Mouse (Mus musculus) naive thymus-derived CD4-positive, alpha-beta T cell, adult 2 months (primary cell): ENCODE data around the gene Gp9.
A peak's percentile ranks its signal among the peaks of the same experiment; 100 is the strongest.
"Not testable (repeated sequence)": the region's sequence is repeated elsewhere in the genome, so short reads cannot be mapped to it uniquely, and the experiment has no call there.

Experiments used
- DNase-seq: peaks from one replicate; pipeline ENCODE4 v3.0.0-alpha.2; 2011; ENCODE audit warnings: low read depth

Gene Gp9

DNA sequence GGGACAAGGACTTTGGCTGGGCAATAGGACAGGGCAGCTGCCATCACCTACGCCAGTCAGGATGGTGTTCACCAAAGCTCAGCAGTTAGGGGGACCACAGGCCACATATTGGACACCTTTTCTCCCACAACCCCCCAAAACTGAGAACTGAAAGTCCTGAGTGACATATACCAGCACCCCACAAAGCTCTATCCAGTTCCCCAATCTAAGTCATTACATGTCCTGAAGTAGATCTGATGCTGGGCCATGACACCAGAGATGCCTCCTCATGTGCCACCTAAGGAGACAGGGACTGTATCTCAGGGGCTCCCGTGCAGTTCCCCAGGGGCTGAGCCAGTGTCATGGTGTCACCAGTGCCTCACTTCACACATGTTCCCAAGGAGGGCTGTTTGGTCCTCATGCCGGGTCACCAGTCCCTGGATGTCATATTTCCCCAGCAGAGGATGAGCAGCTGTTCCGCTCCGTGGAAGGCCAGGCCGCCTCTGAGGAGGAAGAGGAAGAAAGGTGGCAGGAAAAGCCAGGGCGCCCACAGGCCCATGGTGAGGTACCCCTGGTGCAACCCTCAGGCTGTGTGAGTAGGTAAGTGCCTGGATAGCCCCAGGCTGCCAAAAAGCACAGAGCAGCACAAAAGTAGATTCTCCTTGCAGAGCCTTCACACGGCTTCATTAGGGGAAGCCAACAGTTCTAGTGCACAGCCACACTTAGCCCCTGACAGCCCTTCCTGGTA, 27.5 kb upstream of the Gp9 start:
- DNase-seq = no peak

DNA sequence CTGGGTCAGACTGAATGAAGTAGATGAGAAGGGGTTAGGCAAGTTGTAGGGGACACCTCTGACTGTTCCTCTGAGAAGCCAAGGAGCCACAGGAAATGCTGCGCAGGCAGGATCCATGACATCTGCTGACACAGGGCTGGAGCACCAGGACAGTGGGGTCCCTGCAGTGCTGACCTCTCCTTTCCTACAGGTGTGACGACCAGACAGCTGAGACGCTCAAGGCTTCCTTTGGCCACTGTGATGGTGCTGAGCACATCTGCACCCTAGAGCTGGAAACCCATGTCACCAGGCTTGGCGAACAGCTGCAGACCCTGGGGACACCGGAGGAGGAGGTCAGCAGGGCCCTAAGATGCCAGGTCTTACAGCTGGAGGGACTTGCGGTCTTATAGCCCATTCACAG, 26.3 kb upstream of the Gp9 start:
- no peak for DNase-seq

DNA sequence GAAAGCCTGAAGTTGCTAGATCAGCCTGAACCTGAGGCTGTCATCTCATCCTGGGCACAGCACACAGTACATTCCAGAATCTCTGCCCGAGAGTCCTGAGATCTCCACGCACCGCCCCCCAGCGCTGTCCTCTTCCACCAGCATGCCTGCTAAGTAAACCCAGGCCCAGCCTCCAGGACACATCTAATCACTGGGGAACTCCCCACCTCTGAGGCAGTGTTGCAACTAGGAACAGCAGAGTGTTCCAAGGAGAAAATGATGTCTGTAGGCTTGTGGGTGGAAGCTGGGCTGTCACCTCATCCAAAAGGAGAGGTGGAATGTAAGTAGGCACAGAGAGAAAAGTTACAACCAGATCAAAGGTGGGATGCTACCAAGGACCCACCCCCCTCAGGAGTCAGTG, 22.7 kb upstream of the Gp9 start:
- no peak for DNase-seq

DNA sequence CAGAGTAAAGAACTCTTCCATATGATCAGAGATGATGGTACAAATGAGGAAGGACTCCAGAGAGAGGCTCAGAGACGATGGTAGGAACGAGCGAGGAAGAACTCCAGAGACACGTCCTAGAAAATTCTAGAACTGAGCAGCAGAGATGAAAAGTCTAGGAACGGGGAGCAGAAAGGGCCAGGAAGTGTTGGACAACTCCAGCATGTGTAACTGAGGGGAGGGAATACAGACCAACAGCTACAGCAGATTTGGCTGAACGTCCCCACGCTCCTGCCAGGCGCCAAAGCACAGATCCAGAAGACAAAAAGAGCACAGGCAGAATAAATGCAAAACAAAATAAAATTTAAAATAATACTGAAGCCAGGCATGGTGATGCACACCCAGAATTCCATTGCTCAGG, 21.0 kb upstream of the Gp9 start:
- DNase-seq = no peak

DNA sequence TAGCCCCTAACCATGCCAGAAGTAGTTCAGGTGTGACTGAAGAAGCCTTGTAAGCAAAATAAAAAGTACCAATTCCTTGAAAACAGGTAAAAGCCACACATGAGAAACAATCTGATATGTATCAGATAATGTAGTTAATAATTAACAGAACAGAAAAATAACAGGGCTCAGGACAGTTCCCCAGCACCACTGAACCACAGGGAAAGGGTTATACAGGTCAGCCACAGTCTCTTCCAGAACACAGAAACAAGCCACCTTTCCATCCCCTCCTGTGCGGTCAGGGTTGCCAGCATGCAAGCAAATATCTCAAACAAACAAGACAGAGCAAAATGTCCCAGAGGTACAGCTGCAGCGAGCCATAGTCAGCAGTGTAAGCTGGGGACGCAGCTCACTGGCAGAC, 18.5 kb upstream of the Gp9 start:
- DNase-seq = no peak

DNA sequence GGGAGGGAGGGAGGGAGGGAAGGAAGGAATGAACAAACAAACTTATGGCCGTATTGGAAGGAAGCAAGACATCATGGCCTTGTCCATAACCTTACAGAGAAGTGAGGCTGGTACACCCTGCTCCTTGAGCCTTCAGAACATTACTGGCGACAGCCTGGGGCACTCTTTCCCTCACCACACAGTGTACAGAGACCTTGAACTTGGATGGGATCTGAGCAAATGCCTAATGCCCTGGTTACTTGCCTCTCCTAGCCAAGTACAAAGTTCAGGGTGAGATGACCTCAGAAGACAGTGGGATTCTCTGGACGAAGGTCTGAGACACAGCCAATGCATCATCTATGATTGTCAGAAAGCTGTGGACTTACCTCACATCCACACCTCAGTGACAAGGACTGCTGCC, 18.0 kb upstream of the Gp9 start:
- DNase-seq = no peak

DNA sequence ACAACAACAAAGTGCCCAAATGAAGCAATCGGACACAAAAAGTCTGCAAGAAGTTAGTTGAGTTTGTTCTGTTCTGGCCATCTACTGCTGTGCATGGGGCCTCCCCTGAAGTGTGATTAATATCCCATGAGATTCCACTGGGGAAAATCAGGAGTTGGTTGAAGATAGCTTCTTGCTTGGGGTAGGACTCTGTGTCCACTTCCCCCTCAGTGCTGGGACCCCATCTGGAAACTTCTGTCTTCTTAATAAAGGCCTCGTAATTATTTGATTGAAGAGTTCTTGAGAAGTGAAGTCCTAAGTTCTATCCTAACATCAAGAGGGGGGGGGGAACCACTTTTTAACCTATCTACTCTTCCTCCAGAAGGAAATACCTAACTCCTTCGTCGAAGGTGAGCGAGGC, 15.7 kb upstream of the Gp9 start:
- no peak for DNase-seq

DNA sequence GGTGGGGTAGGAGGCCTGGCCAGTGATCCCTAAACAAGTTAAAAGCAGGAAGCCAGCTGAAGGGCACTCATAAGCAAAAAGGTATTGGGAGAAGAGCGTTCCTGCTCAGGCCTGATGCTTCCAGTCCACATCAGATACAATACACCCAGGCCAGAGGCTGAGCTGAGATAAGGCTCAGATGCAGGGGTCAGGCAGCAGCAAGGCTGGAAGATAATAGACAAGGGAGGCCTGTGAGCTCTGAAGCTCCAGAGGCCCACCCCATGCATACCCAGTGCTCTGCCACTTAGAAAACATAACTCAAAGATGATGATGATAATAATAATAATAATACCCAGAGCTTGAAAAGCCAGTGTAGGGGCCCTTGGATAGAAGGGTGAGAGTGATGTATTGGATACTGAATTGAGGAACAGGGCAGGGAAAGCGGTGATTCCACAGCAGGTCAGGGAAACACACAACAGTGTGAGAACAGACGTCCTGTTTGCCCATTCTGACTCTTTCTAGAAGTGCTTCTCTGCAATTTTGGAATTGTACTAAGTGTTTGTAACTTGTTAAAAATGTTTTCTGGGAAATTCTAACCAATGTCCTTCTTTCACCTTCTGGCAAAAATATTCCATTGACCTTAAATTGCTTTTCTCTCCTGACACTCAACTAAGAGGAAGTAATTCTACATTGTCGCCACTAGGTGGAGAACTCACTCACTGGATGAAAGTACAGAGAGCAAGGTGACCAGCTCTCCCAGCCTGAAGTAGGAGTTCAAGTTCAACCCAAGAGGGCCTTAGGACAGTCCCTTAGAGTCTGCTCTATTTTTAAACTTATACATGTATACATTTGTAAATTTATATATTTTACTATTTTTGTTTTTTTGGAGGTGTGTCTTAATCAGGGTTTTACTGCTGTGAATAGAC, 14.2 kb upstream of the Gp9 start:
- DNase-seq = peak; percentile 59

DNA sequence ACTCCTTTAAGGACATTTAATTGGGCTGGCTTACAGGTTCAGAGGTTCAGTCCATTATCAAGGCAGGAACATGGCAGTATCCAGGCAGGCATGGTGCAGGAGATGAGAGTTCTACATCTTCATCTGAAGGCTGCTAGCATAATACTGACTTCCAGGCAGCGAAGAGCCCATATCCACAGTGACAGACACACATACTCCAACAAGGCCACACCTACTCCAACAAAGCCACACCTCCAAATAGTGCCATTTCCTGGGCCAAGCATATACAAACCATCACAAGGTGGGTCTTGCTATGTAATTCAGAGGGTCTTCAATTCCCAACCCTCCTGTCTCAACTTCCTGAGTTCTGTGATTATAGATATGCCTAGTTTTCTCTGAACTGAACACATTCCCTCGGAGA, 13.6 kb upstream of the Gp9 start:
- DNase-seq = not testable (repeated sequence)

DNA sequence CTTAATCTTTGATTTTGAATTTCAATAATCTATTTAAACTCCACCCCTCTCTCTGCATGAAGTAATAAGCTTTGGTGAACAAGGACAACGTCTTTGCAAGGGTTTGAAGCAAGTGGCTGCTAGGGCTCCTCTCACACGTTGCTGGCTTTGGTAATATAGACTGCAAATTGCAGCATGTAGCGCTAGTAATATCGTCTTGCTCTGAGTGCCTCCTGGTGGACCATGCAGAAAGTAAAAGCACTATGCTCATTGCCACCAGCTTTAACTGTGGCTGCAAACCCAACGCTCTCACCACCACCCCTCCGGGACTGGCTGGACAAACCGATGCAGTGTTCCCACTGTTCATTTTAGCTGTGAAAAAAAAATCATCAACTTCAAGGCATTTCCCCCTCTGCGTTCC, 7.2 kb upstream of the Gp9 start:
- DNase-seq = peak; percentile 21

DNA sequence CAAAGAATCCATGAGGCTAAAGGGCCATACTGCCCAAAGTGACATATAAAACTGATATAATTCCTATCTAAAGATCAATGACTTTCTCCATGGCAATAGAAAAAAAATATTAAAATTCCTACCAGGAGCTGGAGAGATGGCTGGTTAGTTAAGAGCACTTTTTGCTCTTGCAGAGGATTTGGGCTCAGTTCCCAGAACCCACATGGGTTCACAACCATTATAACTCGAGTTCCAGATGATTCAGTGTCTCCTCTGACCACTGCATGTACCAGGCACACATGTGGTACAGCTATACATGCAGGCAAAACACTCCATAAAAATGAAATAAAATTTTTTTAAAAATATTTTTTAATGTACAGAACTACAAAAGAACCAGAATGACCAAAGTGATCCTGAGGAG, 3.4 kb upstream of the Gp9 start:
- DNase-seq = no peak

DNA sequence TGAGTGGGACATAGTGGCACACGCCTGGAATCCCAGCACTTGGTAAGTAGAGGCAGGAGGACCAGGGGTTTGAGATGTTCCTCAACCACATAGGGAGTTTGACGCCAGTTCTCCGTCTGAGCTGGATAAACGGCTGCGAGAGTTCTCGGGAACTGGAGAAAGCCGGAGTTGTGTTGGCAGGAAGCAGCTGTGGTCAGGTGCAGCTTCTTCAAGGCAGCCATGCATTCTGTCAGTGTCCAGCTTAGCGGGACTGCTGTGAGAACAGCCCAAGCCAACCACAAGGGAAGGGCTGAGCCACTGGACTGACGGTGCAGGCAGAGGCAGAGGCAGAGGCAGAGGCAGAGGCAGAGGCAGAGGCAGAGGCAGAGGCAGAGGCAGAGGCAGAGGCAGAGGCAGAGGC, 3.0 kb upstream of the Gp9 start:
- no peak for DNase-seq

DNA sequence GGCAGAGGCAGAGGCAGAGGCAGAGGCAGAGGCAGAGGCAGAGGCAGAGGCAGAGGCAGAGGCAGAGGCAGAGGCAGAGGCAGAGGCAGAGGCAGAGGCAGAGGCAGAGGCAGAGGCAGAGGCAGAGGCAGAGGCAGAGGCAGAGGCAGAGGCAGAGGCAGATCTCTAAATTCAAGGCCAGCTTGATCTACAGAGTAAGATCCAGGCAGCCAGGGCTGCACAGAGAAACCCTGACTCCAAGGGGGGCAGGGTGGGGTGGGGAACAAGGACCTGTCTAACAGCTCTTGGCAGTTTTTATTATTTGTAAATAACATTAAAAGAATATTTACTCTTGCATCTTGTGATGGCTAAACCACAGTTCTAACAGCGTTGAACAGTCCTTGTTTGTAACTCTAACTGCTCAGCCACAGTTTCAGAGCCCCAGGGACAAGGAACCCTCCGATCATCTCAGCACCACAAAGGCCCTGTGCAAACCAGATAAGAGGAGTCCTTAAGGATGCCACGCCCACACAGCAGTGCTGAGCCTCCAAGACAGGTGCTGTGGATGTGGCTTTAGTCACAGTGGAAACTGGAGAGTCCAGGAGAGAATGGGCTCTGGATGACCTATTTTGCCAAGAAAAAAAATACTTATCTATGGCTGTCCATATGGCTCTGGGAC, 2.2 kb upstream of the Gp9 start:
- no peak for DNase-seq

DNA sequence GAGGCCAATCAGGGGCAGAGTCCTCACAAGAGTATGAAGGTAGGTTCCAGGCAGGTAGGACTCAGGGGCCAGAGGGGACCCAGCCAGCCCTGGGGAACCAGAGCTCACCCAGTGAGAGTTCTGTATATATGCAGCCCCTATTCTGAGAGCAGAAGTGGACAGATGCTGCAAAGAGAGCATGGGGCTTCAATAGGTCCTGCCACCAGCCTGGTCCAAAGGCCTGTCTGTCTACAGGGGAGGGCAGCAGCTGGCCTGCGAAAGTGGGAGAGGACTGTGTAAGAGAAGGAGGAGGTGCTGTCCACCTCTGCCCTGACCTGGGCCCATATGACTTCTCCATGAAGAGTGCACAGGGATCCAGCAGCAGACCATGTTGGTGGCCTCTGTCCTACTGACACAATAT, 1.2 kb upstream of the Gp9 start:
- DNase-seq = no peak

DNA sequence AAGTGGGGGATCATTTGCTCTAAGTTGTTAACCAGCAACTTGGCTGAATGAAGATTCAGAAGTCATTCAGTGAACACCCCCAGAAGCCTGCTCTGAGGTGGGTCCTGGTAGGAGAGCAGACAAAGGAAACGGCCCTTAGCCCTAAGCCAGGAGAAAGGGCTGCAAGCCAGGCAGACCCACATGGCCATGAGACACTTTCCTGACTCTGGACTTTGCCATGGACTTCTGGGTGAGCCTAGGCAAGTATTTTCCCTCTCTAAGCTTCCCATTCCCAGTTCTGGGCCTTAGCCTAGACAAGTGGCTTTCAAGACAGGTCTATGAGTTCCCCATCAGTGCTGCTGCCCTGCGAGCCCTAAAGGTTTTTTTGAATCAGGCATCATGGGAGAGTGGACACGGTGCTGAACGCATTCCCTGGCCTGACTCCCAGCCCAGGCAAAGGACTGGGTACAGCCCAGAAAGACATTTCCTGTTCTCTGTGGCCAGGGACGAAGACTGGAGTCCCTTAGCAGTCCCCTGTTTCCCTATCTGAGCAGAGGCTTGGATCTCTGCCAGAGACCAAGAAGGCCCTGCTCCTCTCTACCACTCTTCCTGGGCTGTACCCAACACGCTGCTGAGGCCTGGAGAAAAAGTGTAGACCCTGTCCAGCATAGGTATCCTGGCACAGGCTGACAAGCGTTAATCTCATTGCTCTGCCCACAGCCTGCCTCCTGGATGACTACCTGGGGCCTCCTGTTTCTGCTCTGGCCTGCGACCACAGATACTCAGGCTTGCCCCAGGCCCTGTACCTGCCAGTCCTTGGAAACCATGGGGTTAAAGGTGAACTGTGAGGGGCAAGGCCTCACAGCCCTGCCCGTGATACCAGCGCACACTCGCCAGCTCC, 662 bp downstream of the Gp9 start:
- no peak for DNase-seq

DNA sequence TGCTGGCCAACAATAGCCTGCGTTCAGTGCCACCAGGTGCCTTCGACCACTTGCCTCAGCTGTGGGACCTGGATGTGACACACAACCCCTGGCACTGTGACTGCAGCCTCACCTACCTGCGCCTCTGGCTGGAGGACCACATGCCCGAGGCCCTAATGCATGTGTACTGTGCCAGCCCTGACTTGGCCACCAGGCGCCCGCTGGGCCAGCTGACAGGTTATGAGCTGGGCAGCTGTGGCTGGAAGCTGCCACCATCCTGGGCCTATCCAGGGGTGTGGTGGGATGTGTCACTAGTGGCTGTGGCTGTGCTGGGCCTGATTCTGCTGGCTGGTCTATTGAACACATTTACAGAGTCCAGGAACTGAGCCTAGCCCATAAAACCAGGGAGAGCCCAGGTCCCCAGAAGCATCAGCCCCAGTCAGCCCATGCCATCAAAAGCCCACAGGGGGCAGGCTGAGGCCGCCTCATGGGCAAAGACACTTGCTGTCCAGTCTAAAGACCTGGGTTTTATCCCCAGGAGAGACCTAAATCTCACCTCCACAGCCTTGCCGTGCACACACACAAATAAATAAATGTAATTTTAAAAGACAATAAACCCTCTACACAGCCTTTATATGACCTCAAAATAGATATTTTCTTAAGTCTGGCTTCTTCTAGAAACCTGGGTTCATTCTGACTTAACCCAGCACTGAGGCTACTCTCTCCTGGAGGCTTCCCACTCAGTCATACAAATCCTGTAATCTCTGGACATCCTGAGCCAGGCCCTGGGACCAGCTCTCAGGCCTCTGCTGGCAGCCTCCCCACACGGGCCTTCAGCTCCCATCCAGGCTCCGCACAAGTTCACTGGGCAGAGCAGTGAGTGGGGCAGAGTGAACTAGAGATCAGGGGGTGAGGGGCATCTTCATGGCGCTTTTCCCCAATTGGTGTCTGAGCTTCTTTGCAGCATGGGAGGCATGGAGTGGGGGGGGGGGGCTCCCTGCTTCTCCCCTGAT, 1.6 kb downstream of the Gp9 start:
- no peak for DNase-seq

DNA sequence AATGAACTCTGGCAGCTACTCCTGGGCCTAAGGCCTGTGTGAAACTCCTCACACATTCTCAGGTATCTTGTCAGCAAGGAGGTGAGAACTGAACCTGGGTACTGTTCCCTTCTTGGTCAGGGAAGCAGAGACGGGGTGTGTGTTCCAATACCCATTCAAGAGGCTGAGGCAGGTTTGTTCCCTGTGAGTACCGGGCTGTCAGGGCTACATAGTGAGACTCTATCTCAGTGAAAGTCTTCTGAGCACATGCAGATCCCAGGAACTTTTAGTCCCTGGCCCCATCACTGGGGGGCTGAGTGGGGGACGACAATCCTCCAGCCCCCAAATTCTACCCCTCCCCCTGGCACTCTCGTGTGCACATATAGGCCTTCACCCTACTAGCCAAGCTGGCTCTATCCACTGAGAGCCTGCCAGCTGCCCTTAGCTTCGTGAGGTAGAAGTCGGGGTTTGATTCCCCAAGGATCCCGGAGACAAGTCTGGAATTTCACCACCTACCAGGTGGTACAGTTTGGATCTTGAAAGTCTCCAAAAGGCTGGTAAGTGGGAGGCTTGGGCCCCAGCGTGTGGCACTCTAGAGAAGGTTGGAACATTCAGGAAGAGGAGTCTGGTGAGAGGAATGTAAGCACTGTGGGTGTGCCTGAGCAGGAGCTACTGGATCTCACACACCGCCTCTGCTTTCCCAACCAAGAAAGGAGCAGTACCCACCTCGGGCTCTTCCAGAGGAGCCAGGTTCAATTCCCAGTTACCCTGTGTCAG, 2.9 kb downstream of the Gp9 start:
- no peak for DNase-seq

DNA sequence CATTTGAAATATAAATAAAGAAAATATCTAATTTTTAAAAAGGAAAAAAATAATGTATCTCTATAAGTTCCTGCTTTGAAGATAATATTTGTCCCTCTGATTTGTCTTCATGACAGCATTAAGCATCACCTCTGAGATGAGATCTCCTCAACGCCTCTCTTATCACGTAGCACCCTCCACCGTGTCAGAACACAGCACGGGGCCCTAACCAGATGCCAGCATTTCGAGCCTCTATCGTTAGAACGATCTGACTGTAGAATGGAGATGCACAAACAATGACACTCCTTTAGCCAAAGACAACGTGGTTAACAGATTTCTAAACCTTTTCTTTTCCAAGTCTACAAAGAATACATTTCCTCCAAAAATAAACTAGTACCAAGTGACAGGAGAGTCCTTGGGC, 6.2 kb downstream of the Gp9 start:
- DNase-seq = no peak

DNA sequence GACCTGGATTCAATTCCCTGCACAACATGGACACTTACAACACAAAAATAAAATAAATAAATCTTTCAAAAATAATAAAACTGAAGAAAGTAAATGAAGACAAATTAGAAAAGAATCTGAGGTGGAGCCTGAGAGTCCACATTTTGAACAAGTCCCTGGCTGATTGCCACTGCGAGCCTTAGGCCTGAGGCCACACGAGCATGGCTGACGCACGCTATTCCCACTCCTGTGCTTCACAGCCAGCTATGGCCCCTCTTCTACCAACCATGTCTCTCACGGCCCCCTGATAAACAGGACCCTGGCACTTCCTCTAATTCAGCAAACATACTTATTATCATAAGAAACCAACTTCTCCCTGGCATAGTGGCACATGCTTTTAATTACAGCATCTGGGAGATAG, 8.7 kb downstream of the Gp9 start:
- DNase-seq = no peak
